Mouse (Mus musculus) E14TG2a.4 (cell line): ENCODE results near the gene Olfr173.

ENCODE experiments used
- CTCF ChIP-seq: conservative IDR thresholded peaks from 2 replicates; pipeline ENCODE4 v1.5.1; 2014; ENCODE audit warnings: low read length
- NANOG ChIP-seq: IDR thresholded peaks from 2 replicates; pipeline ENCODE4 v1.6.1; 2014; ENCODE audit warnings: borderline replicate concordance, low read length, mixed read lengths
- POU5F1 ChIP-seq: IDR thresholded peaks from 2 replicates; pipeline ENCODE4 v1.6.1; 2014; ENCODE audit warnings: low read length, borderline replicate concordance

DNA sequence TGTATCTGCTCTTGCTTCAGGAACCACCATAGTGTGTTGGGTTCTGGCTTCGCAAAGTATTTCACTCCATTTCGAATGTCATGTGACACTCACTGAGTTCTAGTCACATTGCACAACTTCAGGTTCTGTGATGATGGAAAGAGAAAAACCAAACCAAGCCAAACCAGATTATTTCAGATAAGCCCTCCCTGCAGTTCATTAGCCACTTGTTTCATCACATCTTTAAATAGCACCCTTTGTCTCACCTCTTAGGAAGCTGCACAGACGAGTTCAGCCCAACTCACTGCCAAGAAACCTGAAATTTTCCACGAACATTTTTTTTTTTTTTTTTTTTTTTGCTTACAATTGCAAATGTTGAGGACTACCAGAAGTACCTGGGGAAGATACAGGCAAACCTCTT, 53.4 kb downstream of the Olfr173 start:
- TF ChIP-seq CTCF = no peak
- TF ChIP-seq NANOG = no peak
- TF ChIP-seq POU5F1 = no peak
